Mouse (Mus musculus) urinary bladder, postnatal 10 days (tissue): ENCODE results near the gene Guca2b.
"Not testable (repeated sequence)": the region's sequence is repeated elsewhere in the genome, so short reads cannot be mapped to it uniquely, and the experiment has no call there.

Experiments used
- DNase-seq: peaks from one replicate; pipeline ENCODE4 v3.0.0; 2022; ENCODE audit warnings: low spot score

Guca2b gene

DNA sequence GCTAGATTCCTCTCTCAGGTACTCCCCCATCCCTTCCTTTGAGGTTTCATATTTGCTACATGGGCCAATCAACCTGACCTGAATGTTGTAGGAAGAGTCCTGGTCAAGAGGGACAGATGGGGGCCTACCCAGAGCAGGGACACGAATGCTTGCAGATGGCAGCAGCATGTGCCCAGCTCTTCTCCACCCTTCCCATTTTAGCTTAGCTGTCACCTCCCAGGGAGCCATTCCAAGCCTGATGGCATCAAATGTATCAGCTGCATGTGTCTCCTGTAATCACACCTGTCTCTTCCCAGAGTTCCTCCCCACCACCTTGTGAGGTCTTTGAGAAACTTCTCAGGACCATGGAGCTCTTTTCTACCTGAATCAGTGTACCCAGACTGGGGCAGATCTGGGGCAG lies 1.7 kb downstream of the Guca2b start:
- no peak for DNase-seq

DNA sequence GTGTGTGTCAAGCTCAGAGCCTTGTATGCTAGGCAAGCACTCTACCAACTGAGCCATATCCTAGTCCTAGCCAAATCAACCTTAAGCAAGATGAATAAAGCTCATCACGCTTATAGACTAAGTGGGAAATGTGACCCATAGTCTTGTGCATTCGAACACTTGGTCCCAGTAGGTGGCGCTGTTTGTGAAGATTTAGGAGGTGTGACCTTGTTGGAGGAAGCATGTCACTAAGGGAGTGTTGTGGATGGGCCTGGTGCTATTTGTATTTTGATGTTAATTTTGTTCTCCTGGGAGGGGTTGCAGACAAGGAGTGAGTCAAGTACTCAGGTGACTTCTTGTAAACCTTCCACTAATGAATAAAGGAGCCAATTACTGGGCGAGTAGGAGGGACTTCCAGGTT lies 16.1 kb downstream of the Guca2b start:
- DNase-seq: no peak

DNA sequence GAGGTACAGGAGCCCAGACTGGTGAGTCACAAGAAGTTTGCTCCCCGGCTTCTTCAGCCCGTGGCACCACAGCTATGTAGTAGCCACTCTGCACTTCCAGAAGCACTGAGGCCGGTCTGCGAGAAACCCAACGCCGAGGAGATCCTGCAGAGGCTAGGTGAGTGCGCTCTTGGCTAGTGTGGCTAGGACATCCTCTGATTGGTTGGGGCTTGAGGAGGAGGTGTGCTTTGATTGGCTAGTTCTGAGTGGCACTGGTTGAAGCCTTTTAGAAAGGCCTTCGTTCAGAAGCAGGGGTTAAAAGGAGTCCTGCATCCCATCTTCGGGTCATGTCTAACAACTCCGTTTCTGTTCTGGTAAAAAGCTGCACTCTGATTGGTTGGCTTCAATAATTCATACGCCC lies 20.1 kb downstream of the Guca2b start:
- DNase-seq: no peak

GRCm38 (mm10) chr4:119637946-119638345 lies 20.8 kb downstream of the Guca2b start:
- DNase-seq: no peak

DNA sequence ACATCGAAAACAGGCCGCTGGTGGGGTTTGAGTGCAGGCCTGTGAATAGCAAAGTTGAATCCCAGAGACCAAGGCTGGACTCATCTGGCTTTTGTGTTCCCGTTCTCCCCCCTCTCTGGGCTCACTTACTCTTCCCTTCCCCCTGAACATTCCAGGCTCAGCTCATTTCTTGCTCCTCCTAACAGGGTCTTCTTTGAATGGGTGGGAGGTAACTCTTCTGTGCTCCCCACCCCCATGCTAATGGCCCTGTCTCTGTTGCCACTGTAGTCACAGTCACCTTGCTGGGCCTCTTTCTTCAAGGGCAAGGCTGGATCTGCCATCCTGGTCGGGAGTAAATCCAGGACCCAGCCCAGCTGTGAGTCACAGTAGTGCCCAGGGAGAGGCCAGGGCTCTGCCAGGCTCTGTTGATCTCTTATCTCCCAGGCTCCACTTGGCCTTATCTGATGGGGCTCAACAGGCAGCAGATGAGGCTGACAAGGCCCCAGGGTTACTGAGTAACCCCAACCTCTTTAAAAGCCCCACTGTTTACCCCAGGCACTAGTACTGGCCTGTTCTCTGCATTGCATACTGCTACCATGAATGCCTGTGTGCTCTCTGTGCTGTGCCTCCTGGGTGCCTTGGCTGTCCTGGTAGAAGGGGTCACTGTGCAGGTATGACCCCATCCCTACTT lies 21.4 kb downstream of the Guca2b start, which contains the start of gene Guca2a:
TSS of gene Guca2a (plus strand) at position 529 of the 670 bp plus-strand sequence.
- DNase-seq: no peak

DNA sequence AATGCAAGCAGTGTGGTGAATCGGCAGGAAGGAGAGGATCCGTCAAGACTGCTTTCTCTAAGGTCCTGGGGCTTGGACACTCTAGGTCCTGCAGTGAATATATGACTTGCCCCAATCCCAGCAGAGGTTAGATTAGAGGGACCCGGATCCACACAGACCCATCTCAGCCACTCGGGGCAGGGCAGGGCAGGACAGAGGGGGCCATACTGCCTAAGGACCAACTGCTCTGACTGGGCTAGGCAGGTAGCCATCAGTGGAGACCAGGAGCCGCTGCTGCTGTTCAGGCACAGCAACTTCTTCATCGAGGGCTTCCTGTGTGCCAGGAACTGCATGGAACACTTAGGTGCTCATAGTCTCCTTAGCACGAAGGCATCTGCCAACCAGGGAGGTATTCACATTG lies 22.0 kb downstream of the Guca2b start:
- DNase-seq: no peak

- no peak for DNase-seq
Measured at GRCm38 (mm10) chr4:119635686-119636085, 23.1 kb downstream of the Guca2b start.

DNA sequence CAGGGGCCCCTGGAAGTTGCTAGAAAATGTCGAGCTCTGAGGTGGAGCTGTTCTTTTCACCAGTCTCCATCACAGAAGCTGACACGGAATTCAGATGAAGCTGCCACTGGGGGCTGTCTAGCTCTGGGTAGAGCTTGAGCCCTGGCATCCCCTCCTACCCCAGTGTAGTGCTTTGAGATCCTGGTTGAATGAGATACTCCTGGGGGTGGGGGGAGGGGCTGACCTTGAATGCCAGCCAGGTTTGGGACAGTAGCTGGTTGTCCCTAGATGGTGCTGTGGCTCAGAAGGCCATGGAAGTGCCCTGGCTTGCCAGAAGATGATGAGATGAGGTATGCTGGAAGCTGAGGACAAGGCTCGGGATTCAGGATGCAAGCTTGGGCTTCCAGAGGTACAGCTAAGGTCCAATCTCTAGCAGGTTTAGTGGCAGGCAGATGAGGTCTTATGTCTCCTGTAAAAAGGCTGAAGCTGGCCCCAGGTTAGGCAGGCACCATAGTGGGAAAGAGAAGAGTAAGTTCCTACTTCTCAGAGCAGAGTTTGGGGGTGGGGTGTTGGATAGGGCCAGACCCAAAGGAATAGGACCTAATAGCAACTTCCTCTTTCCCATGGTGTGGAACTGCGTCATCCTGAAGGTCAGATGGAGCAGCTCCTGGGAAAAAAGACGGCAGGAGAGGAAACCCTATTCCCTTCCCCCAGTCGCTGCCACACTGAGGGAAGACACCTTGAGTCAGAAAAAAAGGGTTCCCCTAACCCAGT lies 23.7 kb downstream of the Guca2b start:
- no peak for DNase-seq

DNA sequence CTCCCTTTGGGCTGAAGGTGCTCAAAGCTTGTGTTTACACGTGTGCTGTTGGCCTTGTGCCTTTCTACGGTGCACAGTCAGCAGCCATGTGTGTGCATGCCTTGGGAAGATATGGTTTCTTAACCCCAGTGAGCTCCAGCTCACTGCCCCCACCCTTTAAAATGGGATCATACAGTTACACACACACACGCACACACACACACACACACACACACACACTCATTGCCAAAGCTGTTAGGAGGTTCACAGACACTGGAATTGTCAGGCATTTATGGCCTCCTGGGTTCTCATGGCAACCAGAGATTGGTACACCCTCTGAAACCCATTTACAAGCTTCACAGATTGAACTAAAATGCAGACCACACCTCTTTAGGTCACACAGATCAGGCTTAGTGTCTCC lies 24.8 kb downstream of the Guca2b start:
- DNase-seq: no peak

DNA sequence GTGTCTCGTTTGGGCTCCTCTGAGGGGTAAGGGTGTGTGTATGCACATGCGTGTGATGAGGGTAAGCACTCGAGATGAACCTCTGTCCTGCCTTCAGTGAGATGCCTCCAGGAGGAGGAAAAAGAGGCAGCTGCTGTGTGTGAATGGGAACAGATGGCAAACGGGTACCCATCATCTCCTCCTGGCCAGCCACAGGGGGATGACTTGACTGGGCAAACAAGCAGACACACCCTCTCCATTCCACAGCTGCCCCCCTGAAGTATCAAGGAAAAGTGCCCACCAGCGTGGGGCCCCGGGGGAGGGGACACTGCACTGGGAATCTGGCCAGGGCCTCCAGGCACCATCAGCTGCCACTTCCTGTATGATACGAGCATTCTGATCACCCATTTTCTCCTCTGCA lies 25.4 kb downstream of the Guca2b start:
- no peak for DNase-seq

DNA sequence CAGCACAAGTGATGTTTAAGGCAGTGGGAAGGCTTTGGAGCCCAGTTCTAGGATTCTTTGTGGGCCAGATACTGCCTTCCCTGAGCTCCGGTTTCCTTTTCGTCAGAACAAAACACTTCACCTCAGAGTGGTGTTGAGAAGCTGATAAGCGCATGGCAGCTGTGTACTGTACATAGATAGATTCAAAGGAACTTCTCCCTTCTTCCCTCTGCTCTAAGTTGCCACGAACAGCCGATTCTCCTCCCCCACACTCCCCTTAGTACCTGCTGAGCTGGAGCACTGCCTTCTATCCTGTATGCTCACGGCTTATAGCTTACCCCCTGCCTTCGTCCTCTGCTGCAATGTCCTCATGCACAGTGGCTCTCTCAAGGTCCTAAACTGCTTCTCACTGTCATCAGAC lies 26.0 kb downstream of the Guca2b start:
- DNase-seq: no peak

DNA sequence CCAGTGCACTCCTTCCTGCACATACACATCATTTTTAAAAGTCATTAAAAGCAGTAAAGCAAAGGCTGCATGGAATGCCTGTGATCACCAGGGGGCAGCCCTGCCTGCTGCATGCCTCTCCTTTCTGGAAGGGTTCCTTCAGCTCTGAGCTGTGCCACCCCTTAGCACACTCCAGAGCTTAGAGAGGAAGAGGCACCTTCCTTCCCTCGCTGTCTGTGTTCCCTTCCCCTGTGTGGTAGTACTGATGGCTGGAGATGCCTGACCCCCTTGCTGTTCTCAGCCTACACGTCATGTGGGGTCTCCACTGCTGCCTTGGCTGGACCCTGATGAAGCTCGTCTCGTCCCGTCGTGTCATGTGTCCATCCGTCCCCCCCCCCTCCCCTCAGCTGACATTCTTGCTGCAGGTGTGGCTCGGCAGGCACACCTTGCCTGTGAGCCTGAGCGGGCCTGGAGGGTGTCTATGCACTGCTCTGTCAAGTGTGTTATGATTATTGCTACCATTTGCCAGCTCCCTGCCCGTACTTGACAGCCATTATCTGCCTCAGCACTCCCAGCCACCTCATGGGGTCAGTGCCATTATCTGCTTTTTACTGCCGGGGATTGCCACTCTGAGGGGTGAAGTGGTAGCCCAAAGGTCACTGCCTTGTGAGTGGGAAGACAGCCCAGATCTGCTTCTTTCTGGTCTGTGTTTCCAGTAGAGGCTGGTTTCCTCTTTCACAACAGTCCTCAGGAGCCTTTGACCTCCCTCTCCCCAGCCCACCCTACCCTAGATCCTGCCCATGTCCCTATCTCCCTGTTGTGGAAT lies 27.4 kb downstream of the Guca2b start:
- no peak for DNase-seq

- not testable (repeated sequence) for DNase-seq
Measured at GRCm38 (mm10) chr4:119628363-119628762, 30.4 kb downstream of the Guca2b start.

- no peak for DNase-seq
Measured at GRCm38 (mm10) chr4:119627317-119627716, 31.4 kb downstream of the Guca2b start.

DNA sequence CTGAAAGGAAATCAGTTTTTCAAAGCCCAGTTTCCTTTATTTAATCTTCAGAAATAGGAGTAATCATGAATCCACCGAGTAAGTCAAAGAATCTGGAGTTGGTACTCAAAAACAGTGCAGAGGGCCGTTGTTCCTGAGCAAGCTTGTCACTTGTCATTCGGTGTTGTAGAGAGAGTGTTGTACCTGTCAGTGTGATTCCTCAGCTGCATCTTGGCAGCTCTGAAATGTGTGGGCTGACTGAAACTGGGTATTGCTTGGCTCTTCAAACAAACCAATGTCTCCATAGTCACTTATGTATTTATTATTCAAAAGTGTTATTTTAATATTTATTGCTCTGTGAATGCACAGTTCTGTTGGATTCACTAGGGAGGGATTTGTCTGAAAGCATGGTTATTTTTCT lies 31.9 kb downstream of the Guca2b start:
- no peak for DNase-seq

GRCm38 (mm10) chr4:119626081-119626645 lies 32.6 kb downstream of the Guca2b start:
- no peak for DNase-seq

DNA sequence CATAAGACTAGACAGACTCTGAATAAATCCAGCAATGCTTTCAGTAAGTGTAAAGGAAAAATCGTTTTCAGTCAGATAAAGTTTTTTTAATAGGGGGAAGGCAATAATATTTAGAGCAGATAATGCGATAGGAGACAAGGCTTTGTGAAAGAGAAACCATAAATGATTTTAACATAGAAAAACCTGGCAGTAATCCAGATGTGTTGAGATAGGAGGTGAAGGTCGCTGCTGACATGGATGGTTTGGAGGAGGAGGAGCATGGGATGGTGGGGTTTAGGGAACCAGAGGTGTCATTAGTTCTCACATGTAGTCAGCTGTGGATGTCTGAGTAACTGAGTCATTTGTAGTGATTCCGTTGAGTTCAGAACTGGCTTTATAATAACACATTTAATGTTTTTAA lies 44.0 kb downstream of the Guca2b start:
- DNase-seq: no peak

- no peak for DNase-seq
Measured at GRCm38 (mm10) chr4:119614078-119614477, 44.7 kb downstream of the Guca2b start.

GRCm38 (mm10) chr4:119609488-119609887 lies 49.3 kb downstream of the Guca2b start:
- no peak for DNase-seq
